15 mouse cellular contexts compared by ENCODE assay signal in genomic region chr9:11380531-11380930, GRCm38 (mm10).
A peak's percentile ranks its signal among the peaks of the same experiment; 100 is the strongest.
DNase-seq lines count a peak whose midpoint lies in the region; ATAC-seq and TF ChIP-seq lines count a peak whose summit lies in the region.
"Had no signal": no experiment of that assay in that cellular context is flagged by ENCODE, and none has a peak within 500 bp of the region (broad histone marks: within the 10 kb centered on the region; RNA-seq: fewer than 3 reads in every experiment).

No protein-coding gene starts in this region.

- no peak overlapping the region for H3K4me3 ChIP-seq in G1E (ENCODE audit: low read depth, low read length)
- H3K4me3 ChIP-seq in intestine, embryonic 15.5 days (replicated peaks): no peak overlapping the region
- no peak overlapping the region for H3K4me3 ChIP-seq in midbrain, embryonic 15.5 days
- no peak overlapping the region for H3K4me3 ChIP-seq in forebrain, postnatal 0 days (ENCODE audit: low read depth, low read length)
- H3K4me3 ChIP-seq: heart, embryonic 10.5 days; lung, embryonic 15.5 days; neural tube, embryonic 12.5 days had no signal

- WGBS in intestine, embryonic 15.5 days: 54% methylated on average over 7 of the region's 7 CpGs
- 90% methylated on average over 7 of the region's 7 CpGs for WGBS in midbrain, embryonic 15.5 days
- 92% methylated on average over 7 of the region's 7 CpGs for WGBS in forebrain, postnatal 0 days

- no peak overlapping the region for H3K9ac ChIP-seq in intestine, embryonic 15.5 days
- H3K9ac ChIP-seq in midbrain, embryonic 15.5 days: no peak overlapping the region
- no peak overlapping the region for H3K9ac ChIP-seq in forebrain, postnatal 0 days
- H3K9ac ChIP-seq: lung, embryonic 15.5 days; neural tube, embryonic 12.5 days had no signal

- no peaks in the 10 kb centered on the region; the same call in 1 of the 2 replicates for H3K9me3 ChIP-seq in G1E (replicated peaks)
- no peaks in the 10 kb centered on the region for H3K9me3 ChIP-seq in intestine, embryonic 15.5 days
- no peaks in the 10 kb centered on the region for H3K9me3 ChIP-seq in midbrain, embryonic 15.5 days
- H3K9me3 ChIP-seq in forebrain, postnatal 0 days (ENCODE audit: low read length): no peaks in the 10 kb centered on the region
- H3K9me3 ChIP-seq: heart, embryonic 10.5 days; lung, embryonic 15.5 days; neural tube, embryonic 12.5 days had no signal

- H3K36me3 ChIP-seq in G1E (replicated peaks): no peaks in the 10 kb centered on the region
- H3K36me3 ChIP-seq in intestine, embryonic 15.5 days: no peaks in the 10 kb centered on the region
- H3K36me3 ChIP-seq in midbrain, embryonic 15.5 days (replicated peaks): no peaks in the 10 kb centered on the region
- no peaks in the 10 kb centered on the region for H3K36me3 ChIP-seq in forebrain, postnatal 0 days (ENCODE audit: insufficient read depth)
- H3K36me3 ChIP-seq: heart, embryonic 10.5 days; lung, embryonic 15.5 days; neural tube, embryonic 12.5 days had no signal

- no peak for TF ChIP-seq CTCF in G1E (IDR thresholded peaks at IDR 0.05; ENCODE audit: low read depth, low read length)
- no peak for TF ChIP-seq CTCF in forebrain, postnatal 0 days (IDR thresholded peaks at IDR 0.05; ENCODE audit: low read depth)

- peaks cover 9% of the 10 kb centered on the region; the same call in 1 of the 2 replicates for H3K4me1 ChIP-seq in G1E (ENCODE audit: insufficient read depth, low read depth, low read length)
- H3K4me1 ChIP-seq in intestine, embryonic 15.5 days (replicated peaks): no peaks in the 10 kb centered on the region
- H3K4me1 ChIP-seq in midbrain, embryonic 15.5 days: no peaks in the 10 kb centered on the region
- no peaks in the 10 kb centered on the region for H3K4me1 ChIP-seq in forebrain, postnatal 0 days (ENCODE audit: insufficient read depth)
- H3K4me1 ChIP-seq: heart, embryonic 10.5 days; lung, embryonic 15.5 days; neural tube, embryonic 12.5 days had no signal

- H3K4me2 ChIP-seq in intestine, embryonic 15.5 days (replicated peaks): no peak overlapping the region
- no peak overlapping the region for H3K4me2 ChIP-seq in midbrain, embryonic 15.5 days
- H3K4me2 ChIP-seq in forebrain, postnatal 0 days (ENCODE audit: low read depth): no peak overlapping the region
- H3K4me2 ChIP-seq: lung, embryonic 15.5 days; neural tube, embryonic 12.5 days had no signal

- H3K27ac ChIP-seq in intestine, embryonic 15.5 days: no peak overlapping the region
- no peak overlapping the region for H3K27ac ChIP-seq in midbrain, embryonic 15.5 days
- H3K27ac ChIP-seq in forebrain, postnatal 0 days (ENCODE audit: low read depth, low read length): no peak overlapping the region
- H3K27ac ChIP-seq: heart, embryonic 10.5 days; lung, embryonic 15.5 days; neural tube, embryonic 12.5 days had no signal

- ATAC-seq in G1E (ENCODE audit: extremely low read depth, insufficient number of reproducible peaks, low FRiP score, poor library complexity, severe bottlenecking): peak; percentile 52
- peak; percentile 90 for ATAC-seq in intestine, embryonic 15.5 days
- ATAC-seq in midbrain, embryonic 15.5 days (replicated peaks): no peak
- no peak for ATAC-seq in forebrain, postnatal 0 days

- H3K27me3 ChIP-seq in G1E (ENCODE audit: insufficient read depth, low read length): no peaks in the 10 kb centered on the region
- H3K27me3 ChIP-seq in intestine, embryonic 15.5 days (replicated peaks): no peaks in the 10 kb centered on the region
- no peaks in the 10 kb centered on the region for H3K27me3 ChIP-seq in midbrain, embryonic 15.5 days (replicated peaks)
- no peaks in the 10 kb centered on the region for H3K27me3 ChIP-seq in forebrain, postnatal 0 days (ENCODE audit: insufficient read depth, low read length)
- H3K27me3 ChIP-seq: lung, embryonic 15.5 days; neural tube, embryonic 12.5 days had no signal

- DNase-seq in A20 (ENCODE audit: low read depth, low spot score) (peak; percentile 32), G1E (ENCODE audit: low spot score) (no peak)
- DNase-seq in urinary bladder, adult 2 months (ENCODE audit: low spot score): peak; percentile 36
- no peak for DNase-seq in T-cell, adult 2 months (ENCODE audit: low spot score)
- no peak for DNase-seq in forebrain, postnatal 0 days
- DNase-seq: adrenal gland, postnatal 36 days; cerebellum, adult 18-20 months; kidney, adult 18-20 months; kidney, postnatal 36 days; thymus, adult 18-20 months had no signal

Comparison
In these comparisons a context has a peak if more than half of its experiments do, and no peak if none do; other contexts are left out.
1. DNase-seq: peak in A20 (single experiment) and urinary bladder, adult 2 months (single experiment); none in G1E (single experiment), T-cell, adult 2 months (single experiment) and forebrain, postnatal 0 days (single experiment).
2. ATAC-seq: peak in G1E (single experiment) and intestine, embryonic 15.5 days (single experiment); none in midbrain, embryonic 15.5 days (single experiment) and forebrain, postnatal 0 days (single experiment).